Mouse (Mus musculus) stomach, postnatal 0 days (tissue): Measurements from ENCODE around the gene Sfpq. TPM values are rescaled to one million over a fixed set of nuclear protein-coding genes. Genes with fewer than 3 reads are reported as not detected.
"Not testable (repeated sequence)": the region's sequence is repeated elsewhere in the genome, so short reads cannot be mapped to it uniquely, and the experiment has no call there.

Experiments
- ATAC-seq: fragments of 200-750 bp; cut with Nextera tagmentation; 2 replicates; pipeline ENCODE4 v1.8.0; 2017; ENCODE audit not compliant: low FRiP score, low TSS enrichment
- DNase-seq: peaks from one replicate; pipeline ENCODE4 v3.0.0-alpha.2; 2016; ENCODE audit warnings: low spot score
- H3K27ac ChIP-seq: fragments of 300-500 bp; sonication (generic); replicated peaks from 2 replicates; pipeline ENCODE4 v1.5.1; 2014; ENCODE audit warnings: mild to moderate bottlenecking, control low read depth
- H3K27me3 ChIP-seq: fragments of 300-500 bp; sonication (generic); 2 replicates; pipeline ENCODE4 v1.6.1; 2014; ENCODE audit warnings: low read length; ENCODE audit not compliant: control insufficient read depth, insufficient read depth
- H3K36me3 ChIP-seq: fragments of 300-500 bp; sonication (generic); 2 replicates; pipeline ENCODE4 v1.6.1; 2014; ENCODE audit warnings: low read length, mixed read lengths; ENCODE audit not compliant: control insufficient read depth, insufficient read depth
- H3K4me1 ChIP-seq: fragments of 300-500 bp; sonication (generic); replicated peaks from 2 replicates; pipeline ENCODE4 v1.6.1; 2014; ENCODE audit warnings: antibody characterized with exemption; ENCODE audit not compliant: control insufficient read depth, insufficient read depth
- H3K4me2 ChIP-seq: fragments of 300-500 bp; sonication (generic); replicated peaks from 2 replicates; pipeline ENCODE4 v1.6.1; 2014; ENCODE audit warnings: low read depth, mild to moderate bottlenecking, control low read depth, moderate library complexity
- H3K4me3 ChIP-seq: fragments of 300-500 bp; sonication (generic); 2 replicates; pipeline ENCODE4 v1.5.1; 2014; ENCODE audit warnings: low read depth, low read length, control low read depth
- H3K9ac ChIP-seq: fragments of 300-500 bp; sonication (generic); 2 replicates; pipeline ENCODE4 v1.6.1; 2014; ENCODE audit warnings: mild to moderate bottlenecking, low read length, control low read depth, mixed read lengths
- H3K9me3 ChIP-seq: fragments of 300-500 bp; sonication (generic); 2 replicates; pipeline ENCODE4 v1.6.1; 2016; ENCODE audit warnings: low read length; ENCODE audit not compliant: control insufficient read depth
- CTCF ChIP-seq: IDR thresholded peaks from 2 replicates; pipeline ENCODE4 v1.5.1; 2016; ENCODE audit warnings: antibody characterized with exemption, low read depth, mild to moderate bottlenecking, moderate library complexity
- EP300 ChIP-seq: optimal IDR thresholded peaks from 2 replicates; pipeline ENCODE3; 2016; ENCODE audit warnings: antibody characterized with exemption
- WGBS: fragments of 180-500 bp; shearing (Covaris S2); extraction: QIAGEN DNeasy Blood & Tissue Kit; methylation state at CpG from one replicate; pipeline ENCODE4 v1.1.7; 2014; 5-methylcytosine and 5-hydroxymethylcytosine counted together
- polyA plus RNA-seq: library from polyadenylated mRNA; unstranded; fragments of >200 nt; fragmentation: Nextera tagmentation; extraction: Ambion mirVana; gene quantifications from 2 replicates; pipeline ENCODE4 v1.2.1, GENCODE M21; 2015

Sfpq gene
- polyA plus RNA-seq, 1 experiment from 2014 or later = 41.5 TPM

GRCm38 (mm10) chr4:126988503-126988902 lies 32.6 kb upstream of the Sfpq start:
- Histone ChIP-seq H3K27ac (no peak overlapping the region), H3K36me3 (no peaks in the 10 kb centered on the region), H3K9ac (no peak overlapping the region), H3K4me1 (no peaks in the 10 kb centered on the region), H3K9me3 (no peaks in the 10 kb centered on the region), H3K27me3 (no peaks in the 10 kb centered on the region), H3K4me2 (no peak overlapping the region), H3K4me3 (no peak overlapping the region)
- ATAC-seq (no peak), DNase-seq (no peak)
- no peak for TF ChIP-seq EP300
- no peak for TF ChIP-seq CTCF
- 78% methylated on average over 4 of the region's 4 CpGs for WGBS

GRCm38 (mm10) chr4:126990553-126990952 lies 30.6 kb upstream of the Sfpq start:
- no peaks in the 10 kb centered on the region for H3K36me3 ChIP-seq
- H3K27me3 ChIP-seq = no peaks in the 10 kb centered on the region
- H3K4me3 ChIP-seq = no peak overlapping the region
- H3K9me3 ChIP-seq = no peaks in the 10 kb centered on the region
- no peaks in the 10 kb centered on the region for H3K4me1 ChIP-seq
- no peak for ATAC-seq
- H3K9ac ChIP-seq = no peak overlapping the region
- TF ChIP-seq CTCF (no peak), EP300 (no peak)
- H3K4me2 ChIP-seq = no peak overlapping the region
- DNase-seq = no peak
- H3K27ac ChIP-seq = no peak overlapping the region

GRCm38 (mm10) chr4:126992356-126992755 lies 28.8 kb upstream of the Sfpq start:
- TF ChIP-seq CTCF = peak; percentile 58
- TF ChIP-seq EP300 = no peak
- Histone ChIP-seq H3K36me3 (no peaks in the 10 kb centered on the region), H3K4me1 (no peaks in the 10 kb centered on the region), H3K9me3 (no peaks in the 10 kb centered on the region), H3K27me3 (no peaks in the 10 kb centered on the region), H3K4me3 (no peak overlapping the region), H3K4me2 (no peak overlapping the region), H3K27ac (no peak overlapping the region), H3K9ac (no peak overlapping the region)
- 63% methylated on average over 5 of the region's 5 CpGs for WGBS
- ATAC-seq (no peak), DNase-seq (no peak)

GRCm38 (mm10) chr4:126999372-126999771 lies 21.8 kb upstream of the Sfpq start:
- not testable (repeated sequence) for H3K9ac ChIP-seq, H3K27me3 ChIP-seq, H3K4me3 ChIP-seq, H3K27ac ChIP-seq, ATAC-seq, H3K9me3 ChIP-seq, H3K4me2 ChIP-seq, H3K4me1 ChIP-seq, DNase-seq, H3K36me3 ChIP-seq
- 94% methylated on average over 15 of the region's 16 CpGs for WGBS

- ATAC-seq (no peak), DNase-seq (no peak)
- H3K36me3 ChIP-seq = no peaks in the 10 kb centered on the region
- H3K27ac ChIP-seq = no peak overlapping the region
- H3K4me2 ChIP-seq = no peak overlapping the region
- TF ChIP-seq EP300 (no peak), CTCF (no peak)
- H3K9ac ChIP-seq = no peak overlapping the region
- no peaks in the 10 kb centered on the region for H3K27me3 ChIP-seq
- H3K4me1 ChIP-seq = no peaks in the 10 kb centered on the region
- H3K9me3 ChIP-seq = no peaks in the 10 kb centered on the region
- H3K4me3 ChIP-seq = no peak overlapping the region
- WGBS = 51% methylated on average over 8 of the region's 8 CpGs
Observed at GRCm38 (mm10) chr4:127000601-127001105, 20.5 kb upstream of the Sfpq start.

- no peak overlapping the region for H3K9ac ChIP-seq
- ATAC-seq = no peak
- 76% methylated on average over 3 of the region's 3 CpGs for WGBS
Observed at GRCm38 (mm10) chr4:127004384-127004783, 16.7 kb upstream of the Sfpq start.

More at GRCm38 (mm10) chr4:127004384-127004783, 16.7 kb upstream of the Sfpq start:
- no peaks in the 10 kb centered on the region for H3K27me3 ChIP-seq
- no peaks in the 10 kb centered on the region for H3K9me3 ChIP-seq
- H3K27ac ChIP-seq = no peak overlapping the region
- no peak for DNase-seq
- no peak overlapping the region for H3K4me3 ChIP-seq
- H3K4me2 ChIP-seq = peak overlapping the region; percentile 51; the same call in 1 of the 2 replicates
- no peaks in the 10 kb centered on the region for H3K36me3 ChIP-seq
- TF ChIP-seq EP300 (no peak), CTCF (no peak)
- H3K4me1 ChIP-seq = no peaks in the 10 kb centered on the region
